Mouse (Mus musculus) midbrain, embryonic 11.5 days (tissue): ENCODE measurements around the gene Eif4g3. TPM values are rescaled to one million over a fixed set of nuclear protein-coding genes. Genes with fewer than 3 reads are reported as not detected.

Experiments
- ATAC-seq: fragments of 200-750 bp; cut with Nextera tagmentation; 2 replicates; pipeline ENCODE4 v1.8.0; 2017; ENCODE audit warnings: moderate TSS enrichment, moderate library complexity; ENCODE audit not compliant: low FRiP score
- DNase-seq: peaks from one replicate; pipeline ENCODE4 v3.0.0; 2015; ENCODE audit warnings: low spot score; ENCODE audit errors: missing footprints
- H3K27ac ChIP-seq: fragments of 300-500 bp; sonication (generic); 2 replicates; pipeline ENCODE4 v1.5.1; 2014; ENCODE audit warnings: low read depth, low read length
- H3K27me3 ChIP-seq: fragments of 300-500 bp; sonication (generic); 2 replicates; pipeline ENCODE4 v1.6.1; 2014; ENCODE audit warnings: mild to moderate bottlenecking, low read length, moderate library complexity, mixed read lengths; ENCODE audit not compliant: control insufficient read depth, insufficient read depth
- H3K36me3 ChIP-seq: fragments of 300-500 bp; sonication (generic); 2 replicates; pipeline ENCODE4 v1.6.1; 2014; ENCODE audit warnings: mild to moderate bottlenecking, low read length, moderate library complexity, mixed read lengths; ENCODE audit not compliant: control insufficient read depth, insufficient read depth
- H3K4me1 ChIP-seq: fragments of 300-500 bp; sonication (generic); 2 replicates; pipeline ENCODE4 v1.6.1; 2014; ENCODE audit warnings: low read length; ENCODE audit not compliant: control insufficient read depth, insufficient read depth
- H3K4me2 ChIP-seq: fragments of 300-500 bp; sonication (generic); 2 replicates; pipeline ENCODE4 v1.6.1; 2014; ENCODE audit warnings: mild to moderate bottlenecking, moderate library complexity
- H3K4me3 ChIP-seq: fragments of 300-500 bp; sonication (generic); 2 replicates; pipeline ENCODE4 v1.5.1; 2014; ENCODE audit warnings: low read depth, low read length
- H3K9ac ChIP-seq: fragments of 300-500 bp; sonication (generic); 2 replicates; pipeline ENCODE4 v1.6.1; 2014; ENCODE audit warnings: low read length
- H3K9me3 ChIP-seq: fragments of 300-500 bp; sonication (generic); 2 replicates; pipeline ENCODE4 v1.6.1; 2016; ENCODE audit warnings: low read length; ENCODE audit not compliant: control insufficient read depth
- WGBS: fragments of 180-500 bp; shearing (Covaris S2); extraction: QIAGEN DNeasy Blood & Tissue Kit; methylation state at CpG from one replicate; pipeline ENCODE4 v1.1.7; 2014; 5-methylcytosine and 5-hydroxymethylcytosine counted together
- polyA plus RNA-seq: library from polyadenylated mRNA; unstranded; fragments of >200 nt; fragmentation: Nextera tagmentation; extraction: Ambion mirVana; gene quantifications from 2 replicates; pipeline ENCODE4 v1.2.1, GENCODE M21; 2014

The Eif4g3 gene
- polyA plus RNA-seq, 1 experiment from 2014 or later, result 41.9 TPM

DNA sequence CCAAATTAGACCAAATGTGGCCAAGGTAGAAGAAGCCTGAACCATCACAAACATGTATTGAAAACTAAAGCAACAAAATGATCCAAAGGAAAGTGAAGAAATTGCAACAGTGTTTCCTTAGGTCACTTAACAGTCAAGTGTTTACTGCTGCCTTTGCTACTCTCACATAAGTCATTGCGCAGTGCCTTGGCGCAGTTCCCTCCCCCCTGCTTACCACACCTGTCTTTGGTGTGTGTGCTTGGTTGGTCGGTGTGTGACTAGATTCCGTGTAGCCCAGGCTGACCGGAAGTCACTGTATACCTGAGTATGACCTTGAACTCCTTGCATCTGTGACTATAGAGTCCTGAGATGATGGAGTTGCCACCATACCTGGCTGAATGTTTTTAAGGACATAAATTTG is 186.6 kb downstream of the Eif4g3 start:
- 96% methylated on average over 5 of the region's 5 CpGs for WGBS
- ATAC-seq, result no peak

DNA sequence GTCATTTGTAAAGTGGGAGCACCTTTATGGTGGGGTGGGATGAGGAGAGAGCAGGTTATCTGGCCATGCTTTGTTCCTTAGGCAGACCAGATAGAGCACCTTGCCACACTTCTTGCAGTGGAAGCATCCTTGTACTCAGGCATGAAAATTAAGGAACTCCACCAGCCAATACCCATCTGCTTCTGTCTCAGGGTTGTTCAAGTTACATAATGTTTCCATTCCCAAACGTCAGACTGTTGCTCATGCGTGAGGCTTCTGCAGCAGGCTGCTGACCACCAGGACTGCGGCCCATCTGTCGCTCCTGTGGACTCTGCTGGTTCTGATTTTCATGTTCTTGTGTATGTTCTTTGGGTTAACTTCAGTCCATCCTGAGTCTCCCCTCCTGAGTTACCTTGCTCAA is 187.9 kb downstream of the Eif4g3 start:
- H3K36me3 ChIP-seq, result peaks cover 36% of the 10 kb centered on the region
- 93% methylated on average over 4 of the region's 4 CpGs for WGBS
- ATAC-seq, result no peak

More for the DNA sequence above, 186.6 kb downstream of the Eif4g3 start:
- Histone ChIP-seq H3K36me3 (peaks cover 44% of the 10 kb centered on the region), H3K4me2 (no peak overlapping the region), H3K27me3 (no peaks in the 10 kb centered on the region), H3K9me3 (no peaks in the 10 kb centered on the region), H3K27ac (no peak overlapping the region), H3K4me3 (no peak overlapping the region), H3K9ac (no peak overlapping the region), H3K4me1 (no peaks in the 10 kb centered on the region)
- no peak for DNase-seq

DNA sequence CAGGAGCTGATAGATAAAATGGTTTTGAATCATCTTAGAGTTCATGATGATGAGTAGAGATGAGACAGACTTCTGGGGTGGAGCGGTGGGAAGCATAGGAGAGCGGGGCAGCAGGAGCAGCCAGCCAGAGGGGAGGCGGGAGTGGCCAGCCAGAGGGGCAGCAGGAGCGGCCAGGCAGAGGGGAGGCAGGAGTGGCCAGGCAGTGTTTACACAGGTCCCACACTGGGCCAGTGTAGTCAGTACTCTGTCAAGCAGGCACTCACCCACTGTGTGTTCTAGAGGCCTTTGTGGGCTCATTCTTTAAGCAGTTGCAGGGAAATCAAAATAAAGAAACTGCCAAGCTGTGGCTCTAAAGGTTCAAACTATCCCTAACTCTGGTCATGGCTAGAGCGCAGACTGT is 191.2 kb downstream of the Eif4g3 start:
- no peaks in the 10 kb centered on the region for H3K4me1 ChIP-seq
- no peaks in the 10 kb centered on the region for H3K27me3 ChIP-seq
- no peak overlapping the region for H3K27ac ChIP-seq
- ATAC-seq (no peak), DNase-seq (no peak)
- peaks cover 32% of the 10 kb centered on the region for H3K36me3 ChIP-seq
- H3K9me3 ChIP-seq, result no peaks in the 10 kb centered on the region
- H3K4me2 ChIP-seq, result no peak overlapping the region
- WGBS, result 95% methylated on average over 5 of the region's 5 CpGs
- H3K4me3 ChIP-seq, result no peak overlapping the region
- H3K9ac ChIP-seq, result no peak overlapping the region

More for the DNA sequence above, 187.9 kb downstream of the Eif4g3 start:
- H3K4me3 ChIP-seq, result no peak overlapping the region
- DNase-seq, result no peak
- H3K4me1 ChIP-seq, result no peaks in the 10 kb centered on the region
- H3K27ac ChIP-seq, result no peak overlapping the region
- no peaks in the 10 kb centered on the region for H3K9me3 ChIP-seq
- no peaks in the 10 kb centered on the region for H3K27me3 ChIP-seq
- H3K9ac ChIP-seq, result no peak overlapping the region
- no peak overlapping the region for H3K4me2 ChIP-seq

- Histone ChIP-seq H3K9me3 (no peaks in the 10 kb centered on the region), H3K9ac (no peak overlapping the region), H3K4me1 (no peaks in the 10 kb centered on the region), H3K36me3 (peaks cover 32% of the 10 kb centered on the region), H3K27me3 (no peaks in the 10 kb centered on the region), H3K4me3 (no peak overlapping the region), H3K4me2 (no peak overlapping the region), H3K27ac (no peak overlapping the region)
- DNase-seq (no peak), ATAC-seq (no peak)
- WGBS, result 94% methylated on average over 5 of the region's 5 CpGs
These were observed 191.8 kb downstream of the Eif4g3 start for GRCm38 (mm10) chr4:138184573-138184981.

GRCm38 (mm10) chr4:138185961-138186360 is 193.1 kb downstream of the Eif4g3 start:
- WGBS, result 92% methylated on average over 7 of the region's 7 CpGs
- no peak overlapping the region for H3K9ac ChIP-seq
- DNase-seq, result no peak
- no peak overlapping the region for H3K4me2 ChIP-seq
- no peaks in the 10 kb centered on the region for H3K27me3 ChIP-seq
- no peaks in the 10 kb centered on the region for H3K4me1 ChIP-seq
- H3K36me3 ChIP-seq, result peaks cover 30% of the 10 kb centered on the region
- no peaks in the 10 kb centered on the region for H3K9me3 ChIP-seq
- no peak overlapping the region for H3K27ac ChIP-seq
- ATAC-seq, result no peak
- H3K4me3 ChIP-seq, result no peak overlapping the region

- Histone ChIP-seq H3K27ac (no peak overlapping the region), H3K9me3 (no peaks in the 10 kb centered on the region), H3K4me2 (no peak overlapping the region), H3K4me3 (no peak overlapping the region), H3K36me3 (peaks cover 34% of the 10 kb centered on the region), H3K4me1 (no peaks in the 10 kb centered on the region), H3K9ac (no peak overlapping the region), H3K27me3 (no peaks in the 10 kb centered on the region)
- ATAC-seq, result no peak
- no peak for DNase-seq
- 94% methylated on average over 7 of the region's 7 CpGs for WGBS
These were observed 195.2 kb downstream of the Eif4g3 start for GRCm38 (mm10) chr4:138187995-138188394.

GRCm38 (mm10) chr4:138192561-138192960 is 199.7 kb downstream of the Eif4g3 start:
- ATAC-seq, result no peak
- Histone ChIP-seq H3K27me3 (no peaks in the 10 kb centered on the region), H3K4me1 (no peaks in the 10 kb centered on the region), H3K9me3 (no peaks in the 10 kb centered on the region), H3K4me3 (no peak overlapping the region), H3K27ac (no peak overlapping the region), H3K4me2 (no peak overlapping the region), H3K36me3 (peaks cover 27% of the 10 kb centered on the region), H3K9ac (no peak overlapping the region)
- no peak for DNase-seq
- 91% methylated on average over 5 of the region's 5 CpGs for WGBS

- ATAC-seq (no peak), DNase-seq (no peak)
- Histone ChIP-seq H3K9ac (no peak overlapping the region), H3K4me2 (no peak overlapping the region), H3K27ac (no peak overlapping the region), H3K4me1 (no peaks in the 10 kb centered on the region), H3K36me3 (peaks cover 36% of the 10 kb centered on the region), H3K9me3 (no peaks in the 10 kb centered on the region), H3K4me3 (no peak overlapping the region), H3K27me3 (no peaks in the 10 kb centered on the region)
- WGBS, result 95% methylated on average over 3 of the region's 3 CpGs
These were observed 207.9 kb downstream of the Eif4g3 start for GRCm38 (mm10) chr4:138200769-138201168.

GRCm38 (mm10) chr4:138201696-138202095 is 208.9 kb downstream of the Eif4g3 start:
- ATAC-seq, result no peak
- 85% methylated on average over 9 of the region's 9 CpGs for WGBS
- Histone ChIP-seq H3K9me3 (no peaks in the 10 kb centered on the region), H3K27me3 (no peaks in the 10 kb centered on the region), H3K4me3 (no peak overlapping the region), H3K36me3 (peaks cover 35% of the 10 kb centered on the region; the same call in 1 of the 2 replicates), H3K9ac (no peak overlapping the region), H3K27ac (no peak overlapping the region), H3K4me1 (no peaks in the 10 kb centered on the region), H3K4me2 (no peak overlapping the region)
- no peak for DNase-seq

DNA sequence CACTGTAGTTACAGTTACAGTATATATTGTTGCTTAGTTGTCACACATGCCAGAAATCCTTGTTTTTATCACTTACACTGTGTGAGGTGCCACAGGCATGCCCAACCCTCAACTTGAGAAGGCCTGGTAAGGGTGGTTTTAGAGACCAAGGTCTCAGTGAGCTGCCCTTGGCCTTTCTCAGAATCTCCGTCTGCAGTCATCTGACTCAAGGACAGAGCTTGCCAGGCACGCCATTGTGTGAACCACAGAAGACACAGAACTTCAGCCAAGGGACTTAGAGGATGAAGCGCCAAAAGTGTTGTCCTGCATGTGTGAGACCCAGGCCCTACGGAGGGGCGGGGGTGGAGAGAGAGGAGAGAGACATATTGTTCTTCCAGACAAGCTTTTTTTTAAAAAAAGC is 217.3 kb downstream of the Eif4g3 start:
- H3K4me1 ChIP-seq, result no peaks in the 10 kb centered on the region
- DNase-seq, result no peak
- H3K9me3 ChIP-seq, result no peaks in the 10 kb centered on the region
- no peak overlapping the region for H3K4me2 ChIP-seq
- H3K27ac ChIP-seq, result no peak overlapping the region
- no peak overlapping the region for H3K9ac ChIP-seq
- ATAC-seq, result no peak
- WGBS, result 95% methylated on average over 5 of the region's 5 CpGs
- no peak overlapping the region for H3K4me3 ChIP-seq
- no peaks in the 10 kb centered on the region for H3K27me3 ChIP-seq
- H3K36me3 ChIP-seq, result peaks cover 19% of the 10 kb centered on the region
